Mouse (Mus musculus) olfactory bulb, adult 2 months (tissue): ENCODE data around the gene Grb7.

ENCODE experiments used
- CTCF ChIP-seq: fragments of 200-500 bp; IDR thresholded peaks from 2 replicates; pipeline ENCODE4 v1.5.1; 2012; ENCODE audit warnings: low read depth, mild to moderate bottlenecking, low read length, moderate library complexity; ENCODE audit not compliant: insufficient read depth
- POLR2A ChIP-seq: fragments of 200-500 bp; IDR thresholded peaks from 2 replicates; pipeline ENCODE4 v1.6.1; 2012; ENCODE audit warnings: mild to moderate bottlenecking, low read depth, low read length, moderate library complexity; ENCODE audit not compliant: insufficient read depth

DNA sequence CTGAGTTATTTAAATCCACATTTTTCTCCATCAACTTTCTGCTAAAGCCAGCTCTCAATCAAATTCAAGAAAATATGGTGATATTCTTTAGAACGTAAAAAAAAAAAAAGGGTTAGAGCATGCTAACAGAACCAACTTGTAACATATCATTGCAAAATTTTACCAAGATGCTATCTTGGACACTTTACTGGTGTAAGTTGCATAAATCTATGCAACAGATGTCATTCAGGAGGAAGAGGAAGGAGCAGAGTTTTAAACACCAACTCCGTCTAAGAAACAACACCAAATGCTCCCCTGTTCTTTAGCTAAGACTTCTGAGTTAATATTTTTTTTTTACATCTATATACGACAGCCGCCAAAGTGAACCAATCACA lies 30.2 kb downstream of the Grb7 start:
- TF ChIP-seq POLR2A (no peak), CTCF (no peak)
